Mouse (Mus musculus) liver (tissue): ENCODE measurements at regions not wholly inside any gene's neighbourhood (a gene's known extent, or its start where the extent isn't known, plus 50 kb on each side); places are given as distances from the start of the nearest gene placed in this dataset.
A peak's percentile ranks its signal among the peaks of the same experiment; 100 is the strongest.

Experiments used
- DNase-seq: peaks from one replicate; pipeline ENCODE4 v3.0.0-alpha.2; 2020; ENCODE audit warnings: mixed read lengths

DNA sequence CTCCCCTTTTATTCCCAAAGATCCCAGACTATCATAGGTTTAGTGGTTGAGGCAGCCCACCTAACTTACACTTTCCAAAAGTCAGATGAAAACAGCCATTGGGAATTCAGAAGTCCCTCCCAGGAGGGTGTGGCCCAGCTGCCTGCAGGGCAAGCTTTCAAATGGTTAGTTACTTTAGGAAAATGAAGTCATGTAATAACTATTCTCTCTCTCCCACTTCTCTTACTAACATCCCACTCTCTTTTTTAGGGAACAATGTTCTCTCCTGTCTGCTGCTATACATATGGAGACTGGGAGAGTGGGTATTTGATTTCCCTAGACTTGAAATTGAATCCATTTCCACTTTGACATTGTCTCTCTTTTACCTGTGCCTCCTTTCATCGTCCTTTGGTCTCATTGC, 55.0 kb downstream of the Zfp648 start:
- no peak for DNase-seq

DNA sequence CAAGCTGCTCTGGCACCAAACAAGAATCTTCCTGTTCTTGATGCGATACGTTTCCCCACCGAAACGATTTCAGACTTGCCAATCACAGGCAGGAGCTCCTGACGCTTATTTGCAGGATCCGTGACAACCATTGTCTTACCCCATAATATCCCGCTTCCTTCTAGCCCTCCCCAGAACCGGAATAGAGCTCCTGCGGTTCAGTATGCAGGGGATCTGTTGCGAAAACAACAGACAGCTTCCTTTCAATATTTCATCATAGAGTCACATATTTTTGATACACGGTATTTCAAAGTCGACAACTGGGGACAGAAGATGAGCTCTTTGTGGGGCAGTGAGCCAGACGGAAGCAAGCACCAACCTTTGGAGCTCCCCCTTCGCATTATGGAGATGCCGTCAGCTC, 55.8 kb downstream of the Zfp648 start:
- no peak for DNase-seq

DNA sequence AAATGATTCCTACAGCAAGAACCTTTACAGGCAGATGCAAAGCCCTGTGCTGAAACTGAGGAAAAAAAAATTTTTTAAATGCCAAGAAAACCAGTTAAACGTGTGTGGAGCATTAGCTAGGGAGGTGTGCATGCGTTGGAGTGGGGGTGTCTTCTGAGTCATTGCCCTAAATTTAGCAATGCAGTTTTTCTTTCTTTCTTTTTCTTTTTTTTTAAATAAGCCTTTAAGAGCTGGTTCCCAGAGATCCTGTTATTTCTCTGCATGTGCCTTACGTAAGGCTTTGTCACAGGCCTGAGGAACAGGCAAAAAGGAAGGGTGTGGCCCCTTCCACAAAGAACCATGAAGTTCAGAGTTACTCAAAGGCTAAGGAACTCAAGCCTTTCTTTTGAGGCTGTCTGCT, 57.5 kb downstream of the Zfp648 start:
- DNase-seq: no peak

DNA sequence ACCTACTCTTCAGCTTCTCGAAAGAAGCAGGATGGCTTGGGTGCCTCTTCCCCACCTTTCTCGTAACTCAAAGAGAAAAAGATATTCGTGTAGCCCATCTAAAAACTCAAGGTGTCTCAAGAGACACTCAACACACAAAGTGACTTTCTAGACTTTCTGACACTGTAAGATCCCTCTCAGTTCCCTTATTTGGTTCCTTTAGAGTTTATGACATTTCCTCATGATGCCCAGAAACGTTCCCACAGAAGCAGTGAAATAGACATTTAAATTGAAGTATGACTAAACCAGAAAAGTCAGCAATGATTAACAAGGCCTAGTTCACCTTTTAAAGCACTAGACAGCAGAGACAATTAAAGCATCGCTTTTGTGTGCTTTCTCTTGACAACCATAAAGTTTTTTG, 59.4 kb downstream of the Zfp648 start:
- DNase-seq: no peak

DNA sequence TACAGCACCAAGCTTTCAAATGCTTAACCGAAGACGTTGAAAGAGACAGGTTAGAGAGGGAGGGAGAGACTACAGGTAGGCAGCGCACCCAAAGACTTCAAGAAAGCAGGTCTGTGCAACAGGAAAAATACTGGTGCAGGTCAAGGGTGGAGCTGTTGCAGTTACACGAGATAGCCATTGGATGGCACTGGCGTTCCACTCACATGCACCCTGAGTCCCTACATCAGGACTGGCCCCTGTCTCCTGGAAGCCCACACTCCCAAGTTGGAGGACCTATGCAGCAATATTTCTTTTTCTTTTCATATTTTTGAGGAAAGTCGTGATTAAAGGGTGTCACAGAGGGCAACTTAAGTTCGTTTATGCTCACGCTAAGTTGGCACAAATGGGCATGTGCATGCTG, 80.5 kb downstream of the Zfp648 start:
- DNase-seq: peak; percentile 14

DNA sequence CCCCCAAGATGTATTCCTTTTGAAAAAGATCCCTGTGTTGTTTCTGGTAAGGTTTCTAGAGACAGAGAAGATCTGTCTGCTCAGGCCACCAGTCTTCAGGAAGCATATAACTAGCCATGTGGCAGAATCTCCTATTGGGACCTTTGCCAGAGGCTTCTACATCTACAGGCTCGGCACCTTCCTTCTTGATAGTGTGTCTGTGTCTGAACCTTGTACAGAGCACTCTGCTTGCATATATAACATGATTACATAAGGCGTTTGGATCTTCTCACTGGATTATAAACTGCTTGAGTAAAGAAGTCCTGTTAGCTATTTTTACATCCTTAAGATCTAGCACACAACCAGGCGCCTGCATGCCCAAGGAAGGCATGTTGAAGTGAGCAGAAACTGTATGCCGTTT, 85.1 kb downstream of the Zfp648 start:
- no peak for DNase-seq

DNA sequence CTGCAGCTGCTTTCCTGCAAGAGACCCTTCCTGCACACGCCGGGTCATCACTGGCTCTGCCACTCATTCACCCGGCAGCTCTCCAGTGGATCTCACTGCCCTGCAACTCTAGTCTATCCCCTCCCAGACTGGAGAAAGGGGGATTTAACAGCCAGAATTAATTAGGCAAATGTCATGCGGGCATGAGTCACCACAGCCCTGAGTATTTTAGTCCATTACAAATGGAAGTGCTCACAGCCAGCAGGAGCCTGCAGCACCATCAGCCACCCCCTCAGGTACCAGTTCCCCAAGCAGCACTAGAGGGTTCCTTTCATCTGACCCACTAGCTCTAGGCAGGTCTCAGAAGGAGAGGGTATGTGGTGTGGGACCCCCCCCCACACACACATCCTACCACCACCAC, 91.7 kb downstream of the Zfp648 start:
- DNase-seq: no peak

DNA sequence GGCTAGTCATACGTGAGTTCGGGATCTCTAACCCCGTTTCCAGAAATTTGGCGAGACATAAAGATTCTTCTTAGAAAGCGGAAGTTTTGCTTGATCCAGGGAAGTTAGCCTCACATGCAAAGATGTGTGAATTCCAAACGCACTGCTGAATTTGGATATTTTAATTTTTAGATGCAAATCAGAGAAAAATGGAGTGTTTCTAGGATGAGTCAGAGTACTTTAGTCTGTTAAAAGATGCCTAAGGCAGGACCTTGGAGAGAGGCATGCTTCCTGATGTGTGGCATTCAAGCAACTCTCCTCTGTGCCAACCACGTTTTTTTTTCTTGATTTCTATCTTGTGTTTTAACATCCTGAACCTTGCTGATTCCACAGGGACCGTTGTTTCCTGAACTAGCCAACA, 95.1 kb downstream of the Zfp648 start:
- no peak for DNase-seq

DNA sequence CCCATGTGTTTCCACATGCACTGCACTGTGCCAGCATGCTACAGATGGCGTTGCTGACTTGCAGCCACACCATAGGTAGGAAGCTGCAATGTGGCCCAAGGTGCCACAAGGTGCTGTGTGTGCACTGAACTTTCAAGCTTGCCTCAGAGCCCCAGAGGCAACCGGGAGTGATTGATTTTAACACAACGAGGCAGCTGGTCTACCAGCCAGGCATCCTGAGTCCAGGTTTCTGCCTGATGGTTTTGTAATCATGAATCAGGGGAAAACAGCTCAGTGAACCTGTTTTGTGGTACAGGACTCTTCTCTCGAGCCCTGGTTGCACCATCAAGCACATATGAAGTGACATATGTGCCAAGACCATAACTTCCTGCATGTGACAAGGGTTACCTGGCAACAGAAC, 98.9 kb downstream of the Zfp648 start:
- DNase-seq: no peak

DNA sequence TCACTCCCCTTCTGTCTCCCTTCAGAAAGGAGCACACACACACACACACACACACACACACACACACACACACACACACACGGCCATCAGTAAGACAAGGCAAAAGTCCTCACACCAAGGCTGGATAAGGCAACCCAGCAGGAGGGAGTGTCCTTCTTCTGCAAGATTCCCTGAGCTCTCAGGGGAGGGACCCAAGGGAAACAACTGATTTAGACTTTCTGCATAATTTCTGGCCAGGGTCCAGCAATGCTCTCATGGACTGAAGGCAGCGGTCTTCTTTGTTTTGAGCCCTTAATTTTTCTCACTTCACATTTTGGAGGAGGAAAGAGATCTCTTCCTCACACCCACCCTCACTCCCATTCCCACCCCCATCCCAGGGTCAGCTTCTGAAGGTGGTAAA, 108.7 kb downstream of the Zfp648 start:
- no peak for DNase-seq
